Mouse (Mus musculus): Measurements from ENCODE around the gene Spag5. TPM values are rescaled to one million over a fixed set of nuclear protein-coding genes. Genes with fewer than 3 reads are reported as not detected.

Spag5 gene
- polyA plus RNA-seq, 1 experiment from 2014 or later: 9.7 TPM

DNA sequence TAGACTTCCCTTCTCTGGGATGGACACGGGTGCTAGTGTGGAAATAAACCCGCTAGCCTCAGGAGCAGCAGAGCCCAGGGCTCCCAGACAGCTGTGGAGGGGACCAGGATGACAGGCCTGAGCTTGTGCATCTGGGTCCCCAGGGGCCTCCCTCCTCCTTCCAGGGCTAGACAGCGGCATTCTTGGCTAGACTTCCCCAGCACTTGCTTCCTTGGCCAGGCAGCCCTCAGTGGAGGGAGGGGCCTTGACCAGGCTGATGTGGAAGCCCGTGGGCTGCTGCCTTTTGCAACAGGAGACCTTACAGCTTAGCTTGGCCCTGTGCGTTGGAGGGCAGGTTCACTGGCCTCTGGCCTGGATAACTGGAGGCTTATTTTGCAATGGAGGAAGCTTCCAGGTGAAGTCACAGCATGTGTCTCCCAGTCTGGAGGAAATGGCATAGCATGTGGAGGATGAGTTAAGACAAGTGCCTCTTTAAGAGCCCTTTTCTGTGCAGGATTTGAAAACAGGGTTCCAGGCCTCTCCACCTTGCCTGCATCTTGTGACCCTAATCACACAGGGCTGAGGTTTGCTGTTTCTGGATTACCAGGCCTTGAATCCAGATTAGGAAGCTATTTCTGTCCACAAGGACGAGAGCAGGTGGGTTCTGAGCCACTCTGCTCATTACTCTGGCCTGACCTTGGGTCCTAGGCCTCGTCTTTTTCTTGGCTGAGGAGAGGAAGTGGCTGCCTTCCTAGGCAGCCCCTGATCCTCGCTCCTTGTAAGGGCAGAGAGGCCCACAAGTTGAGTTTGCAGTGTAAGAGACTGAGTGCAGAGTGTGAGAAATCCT, 43.8 kb downstream of the Spag5 start:
- Histone ChIP-seq H3K4me3 (peak overlapping the region; percentile 94), H3K9me3 (no peaks in the 10 kb centered on the region), H3K4me2 (peak overlapping the region; percentile 74), H3K27me3 (no peaks in the 10 kb centered on the region), H3K36me3 (peaks cover 23% of the 10 kb centered on the region), H3K4me1 (replicated peaks) (peaks cover 42% of the 10 kb centered on the region), H3K9ac (peak overlapping the region; percentile 17; the same call in 1 of the 2 replicates), H3K27ac (replicated peaks) (no peak overlapping the region)
- ATAC-seq (ENCODE audit: low FRiP score, low read depth): no peak
- WGBS: 59% methylated on average over 8 of the region's 8 CpGs

DNA sequence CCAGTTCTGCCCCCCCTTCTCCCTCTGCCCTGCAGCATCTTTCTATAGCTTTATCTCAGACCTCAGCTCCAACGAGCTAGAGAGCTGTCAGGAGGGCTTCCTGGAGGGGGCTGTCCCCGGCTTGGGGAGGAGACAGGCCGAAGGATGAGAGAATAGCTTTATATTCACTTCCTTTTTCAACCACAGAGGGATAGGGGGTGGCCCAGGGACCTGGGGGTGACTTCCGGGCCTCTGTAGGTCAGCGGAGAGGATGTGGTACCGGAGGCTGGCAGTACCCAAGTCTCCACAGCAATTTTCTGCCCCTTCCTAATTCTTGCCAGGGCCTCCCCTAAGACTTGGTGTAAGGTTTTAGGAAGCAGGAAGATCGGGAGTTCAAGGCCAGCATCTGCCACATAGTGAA, 44.5 kb downstream of the Spag5 start:
- H3K9ac ChIP-seq: no peak overlapping the region

DNA sequence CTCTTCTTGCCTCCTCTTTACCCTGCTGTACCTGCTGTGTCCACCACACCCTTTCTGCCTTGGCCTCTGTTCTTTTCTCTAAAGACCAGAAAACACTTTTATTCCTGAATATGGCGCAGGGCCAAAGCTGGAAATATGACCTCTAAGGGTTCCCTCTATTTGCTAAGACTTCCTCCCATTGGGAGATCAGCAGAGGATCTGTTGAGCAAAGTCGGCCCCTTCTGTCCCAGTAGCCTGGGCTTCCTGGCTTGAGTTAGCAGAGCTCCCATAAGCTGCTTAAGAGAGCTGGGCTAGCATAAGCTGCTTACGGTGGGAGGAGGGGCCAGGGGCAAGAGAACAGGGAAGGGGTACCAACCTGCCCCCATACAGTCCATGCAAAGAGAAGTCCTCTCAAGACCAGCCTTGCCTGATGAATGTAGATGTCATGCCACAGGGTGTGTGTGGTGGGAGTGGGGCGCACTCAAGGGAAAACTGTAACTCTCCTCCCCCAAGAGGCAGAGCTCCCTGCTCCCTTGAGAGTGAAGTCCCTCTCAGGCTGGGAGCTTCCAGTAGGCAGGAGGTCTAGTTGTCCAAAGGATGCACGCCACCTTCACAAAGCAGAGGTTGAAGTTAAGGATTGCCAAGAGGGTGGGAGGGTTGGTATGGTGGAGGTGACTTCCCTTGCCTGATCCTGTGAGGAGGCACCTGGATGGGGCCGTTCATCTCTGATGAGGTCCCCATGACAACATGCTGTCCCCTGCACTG, 45.2 kb downstream of the Spag5 start:
- H3K9ac ChIP-seq: no peak overlapping the region
- H3K27me3 ChIP-seq: no peaks in the 10 kb centered on the region
- H3K9me3 ChIP-seq: no peaks in the 10 kb centered on the region
- peaks cover 11% of the 10 kb centered on the region for H3K36me3 ChIP-seq
- WGBS: 86% methylated on average over 6 of the region's 6 CpGs
- ATAC-seq (ENCODE audit: low FRiP score, low read depth): no peak
- H3K4me1 ChIP-seq (replicated peaks): peaks cover 42% of the 10 kb centered on the region
- no peak overlapping the region for H3K27ac ChIP-seq (replicated peaks)
- H3K4me3 ChIP-seq: no peak overlapping the region
- no peak overlapping the region for H3K4me2 ChIP-seq

More for the DNA sequence above, 44.5 kb downstream of the Spag5 start:
- H3K4me2 ChIP-seq: peak overlapping the region; percentile 74; the same call in 1 of the 2 replicates
- ATAC-seq (ENCODE audit: low FRiP score, low read depth): no peak
- H3K4me1 ChIP-seq (replicated peaks): peaks cover 42% of the 10 kb centered on the region
- H3K4me3 ChIP-seq: no peak overlapping the region
- WGBS: 86% methylated on average over 7 of the region's 7 CpGs
- no peak overlapping the region for H3K27ac ChIP-seq (replicated peaks)
- no peaks in the 10 kb centered on the region for H3K27me3 ChIP-seq
- peaks cover 18% of the 10 kb centered on the region for H3K36me3 ChIP-seq
- H3K9me3 ChIP-seq: no peaks in the 10 kb centered on the region

DNA sequence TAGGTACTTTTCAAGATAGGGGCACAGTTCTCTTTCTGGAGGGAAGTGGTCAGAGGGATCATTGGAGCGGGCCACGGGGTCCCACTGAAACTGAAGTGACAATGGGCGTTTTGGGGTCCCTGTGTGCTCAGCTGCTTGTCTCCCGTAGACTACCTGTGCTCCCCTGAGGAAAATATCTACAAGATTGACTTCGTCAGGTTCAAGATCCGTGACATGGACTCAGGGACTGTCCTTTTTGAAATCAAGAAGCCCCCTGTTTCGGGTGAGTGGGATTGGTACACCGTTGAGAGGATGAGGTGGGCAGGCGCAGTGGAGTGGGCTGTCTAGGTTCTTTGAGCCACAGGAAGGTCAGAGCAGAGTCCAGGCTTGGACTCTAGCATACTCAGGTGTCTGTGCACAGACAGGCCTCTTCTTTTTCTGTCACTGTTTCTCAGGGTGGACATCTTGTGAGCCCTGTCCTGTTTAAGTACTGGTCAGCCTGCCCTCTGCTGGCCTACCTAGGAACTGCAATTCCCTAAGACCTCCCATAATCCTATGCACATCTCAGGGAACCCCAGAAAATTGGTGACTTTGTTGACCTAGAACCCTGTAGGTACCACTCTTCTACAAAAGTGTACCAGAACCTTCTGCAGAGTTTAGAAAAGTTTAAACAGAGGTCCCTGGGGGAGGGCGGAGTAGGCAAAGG, 45.9 kb downstream of the Spag5 start:
- peaks cover 42% of the 10 kb centered on the region for H3K4me1 ChIP-seq (replicated peaks)
- no peak for ATAC-seq (ENCODE audit: low FRiP score, low read depth)
- no peaks in the 10 kb centered on the region for H3K27me3 ChIP-seq
- no peak overlapping the region for H3K4me3 ChIP-seq
- H3K4me2 ChIP-seq: no peak overlapping the region
- no peaks in the 10 kb centered on the region for H3K9me3 ChIP-seq
- no peak overlapping the region for H3K9ac ChIP-seq
- no peak overlapping the region for H3K27ac ChIP-seq (replicated peaks)
- 89% methylated on average over 10 of the region's 10 CpGs for WGBS
- peaks cover 9% of the 10 kb centered on the region for H3K36me3 ChIP-seq

DNA sequence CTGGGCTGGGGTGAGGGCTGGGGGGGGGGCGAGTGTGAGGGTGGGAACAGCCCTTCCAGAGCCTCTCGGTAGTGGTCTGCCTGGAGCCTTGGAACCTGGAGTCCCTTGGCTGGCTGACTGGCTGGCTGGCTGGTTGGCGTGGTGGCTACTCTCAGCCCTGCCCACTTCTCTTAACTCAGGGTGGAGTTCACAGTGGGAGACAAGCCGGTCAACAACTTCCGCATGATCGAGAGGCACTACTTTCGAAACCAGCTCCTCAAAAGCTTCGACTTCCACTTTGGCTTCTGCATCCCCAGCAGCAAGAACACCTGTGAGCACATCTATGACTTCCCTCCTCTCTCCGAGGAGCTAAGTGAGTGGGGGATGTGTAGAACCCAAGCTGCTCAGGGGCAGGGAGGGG, 46.6 kb downstream of the Spag5 start:
- no peaks in the 10 kb centered on the region for H3K9me3 ChIP-seq
- H3K27me3 ChIP-seq: no peaks in the 10 kb centered on the region
- WGBS: 78% methylated on average over 9 of the region's 9 CpGs
- H3K36me3 ChIP-seq: peaks cover 9% of the 10 kb centered on the region
- peaks cover 38% of the 10 kb centered on the region for H3K4me1 ChIP-seq (replicated peaks)
- no peak overlapping the region for H3K4me3 ChIP-seq
- no peak overlapping the region for H3K4me2 ChIP-seq
- H3K27ac ChIP-seq (replicated peaks): no peak overlapping the region
- ATAC-seq (ENCODE audit: low FRiP score, low read depth): no peak
- H3K9ac ChIP-seq: no peak overlapping the region

DNA sequence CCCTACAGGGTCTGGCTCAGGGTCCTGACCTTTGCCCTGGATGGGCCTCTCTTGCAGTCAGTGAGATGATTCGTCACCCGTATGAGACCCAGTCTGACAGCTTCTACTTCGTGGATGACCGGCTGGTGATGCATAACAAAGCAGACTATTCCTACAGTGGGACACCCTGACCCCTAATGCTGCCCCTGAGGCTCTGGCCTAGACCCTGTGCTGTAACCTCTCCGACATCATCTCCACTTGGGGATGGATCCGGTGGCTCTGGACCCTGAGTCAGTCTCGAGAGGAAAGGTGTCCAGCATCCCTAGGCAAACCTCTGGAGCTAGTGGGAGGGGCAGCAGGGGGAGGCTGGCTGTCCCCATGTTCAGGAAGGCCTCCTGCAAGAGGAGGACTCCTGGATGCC, 47.1 kb downstream of the Spag5 start:
- WGBS: 37% methylated on average over 7 of the region's 7 CpGs
- H3K27ac ChIP-seq (replicated peaks): no peak overlapping the region
- no peak overlapping the region for H3K4me3 ChIP-seq
- H3K27me3 ChIP-seq: no peaks in the 10 kb centered on the region
- peaks cover 9% of the 10 kb centered on the region for H3K36me3 ChIP-seq
- H3K4me2 ChIP-seq: no peak overlapping the region
- no peaks in the 10 kb centered on the region for H3K9me3 ChIP-seq
- H3K4me1 ChIP-seq (replicated peaks): peaks cover 35% of the 10 kb centered on the region
- H3K9ac ChIP-seq: no peak overlapping the region
- no peak for ATAC-seq (ENCODE audit: low FRiP score, low read depth)

DNA sequence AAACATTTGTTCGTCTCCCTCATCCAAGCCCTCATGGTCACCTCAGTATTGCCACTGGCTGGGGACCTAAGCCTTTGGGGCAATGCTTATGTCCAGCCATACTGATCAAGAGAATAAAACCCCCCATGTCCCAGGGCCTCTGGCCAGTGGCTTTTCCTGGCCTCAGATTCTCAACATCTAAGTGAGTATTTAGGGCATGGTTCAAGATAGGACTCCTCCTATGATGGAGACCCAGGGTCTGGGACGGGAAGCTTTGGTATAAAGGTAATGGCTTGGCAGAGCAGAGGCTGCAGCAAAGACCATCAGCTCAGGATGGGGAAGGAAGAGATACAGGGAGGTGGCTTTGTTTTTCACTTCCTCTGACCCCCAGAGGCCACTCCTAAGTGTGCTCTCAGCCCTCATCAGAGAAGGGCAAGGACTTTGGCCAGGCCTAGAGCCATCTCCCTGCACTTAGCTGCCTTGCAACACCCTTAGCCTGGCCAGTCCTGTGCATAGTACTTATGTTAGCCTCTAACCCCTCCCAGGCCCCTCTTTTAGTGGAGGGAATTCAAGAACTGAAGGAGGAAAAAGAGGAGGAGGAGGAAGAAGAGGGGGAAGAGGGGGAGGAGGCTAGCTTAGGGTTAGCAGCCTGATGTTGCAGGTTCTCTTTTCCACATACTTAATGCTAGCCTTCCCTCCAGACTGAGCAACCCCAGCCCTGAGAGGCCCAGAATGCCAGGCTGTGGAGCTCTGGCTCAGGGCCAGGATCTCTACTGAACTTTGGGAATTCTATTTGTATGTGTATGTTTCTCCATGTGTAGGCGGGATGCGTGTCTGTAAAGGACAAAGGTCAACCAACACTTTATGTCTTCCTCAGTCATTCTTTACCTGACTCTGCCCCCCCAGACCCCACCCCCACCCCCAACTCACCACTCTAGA, 48.4 kb downstream of the Spag5 start:
- Histone ChIP-seq H3K27ac (replicated peaks) (no peak overlapping the region), H3K9ac (no peak overlapping the region), H3K4me1 (replicated peaks) (peaks cover 26% of the 10 kb centered on the region), H3K27me3 (no peaks in the 10 kb centered on the region), H3K4me2 (no peak overlapping the region), H3K9me3 (no peaks in the 10 kb centered on the region), H3K36me3 (peaks cover 9% of the 10 kb centered on the region), H3K4me3 (no peak overlapping the region)
- WGBS: 82% methylated on average over 4 of the region's 4 CpGs
- no peak for ATAC-seq (ENCODE audit: low FRiP score, low read depth)

DNA sequence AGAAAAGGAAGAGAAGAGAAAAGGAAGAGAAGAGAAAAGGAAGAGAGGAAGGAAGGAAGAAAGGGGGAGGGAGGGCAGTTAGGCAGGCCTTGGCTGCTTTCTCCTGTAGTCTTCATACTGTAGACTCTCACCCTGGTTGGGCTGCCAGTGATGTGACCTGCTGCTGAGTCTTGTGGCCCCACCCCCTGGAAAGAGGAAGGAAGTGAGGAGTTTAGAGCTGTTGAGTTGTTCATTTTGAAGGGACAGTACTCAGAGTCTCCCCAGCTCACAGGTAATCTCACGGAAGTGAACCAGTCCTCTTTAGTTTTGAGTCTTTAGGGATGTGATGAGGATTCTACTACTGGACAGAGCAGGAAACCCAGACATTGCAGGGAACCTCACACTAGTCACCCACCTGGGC, 51.8 kb downstream of the Spag5 start:
- 88% methylated on average over 1 of the region's 1 CpGs for WGBS
- no peak for ATAC-seq (ENCODE audit: low FRiP score, low read depth)

DNA sequence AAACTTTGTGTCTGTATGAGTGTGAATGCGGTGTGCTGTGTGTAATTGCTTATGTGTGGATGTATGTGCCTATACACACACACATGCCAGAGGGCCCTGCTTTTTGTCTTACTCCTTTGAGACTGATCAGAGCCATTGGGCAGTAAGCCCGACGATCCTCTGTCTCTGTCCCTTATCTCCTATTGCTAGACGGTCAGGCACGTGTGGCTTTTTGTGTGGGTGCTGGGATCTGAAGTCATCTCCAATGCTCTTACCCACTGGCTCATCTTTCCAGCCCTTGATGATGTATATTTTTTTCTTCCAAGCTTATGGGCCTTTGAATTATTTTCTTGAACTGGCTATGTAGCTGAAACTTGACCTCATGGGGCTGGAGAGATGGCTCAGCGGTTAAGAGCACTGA, 53.6 kb downstream of the Spag5 start:
- no peaks in the 10 kb centered on the region for H3K36me3 ChIP-seq
- H3K27ac ChIP-seq (replicated peaks): no peak overlapping the region
- no peaks in the 10 kb centered on the region; the same call in 1 of the 2 replicates for H3K4me1 ChIP-seq (replicated peaks)
- no peak overlapping the region for H3K4me2 ChIP-seq
- 92% methylated on average over 6 of the region's 6 CpGs for WGBS
- no peak overlapping the region for H3K4me3 ChIP-seq
- H3K27me3 ChIP-seq: no peaks in the 10 kb centered on the region
- no peak overlapping the region for H3K9ac ChIP-seq
- no peaks in the 10 kb centered on the region for H3K9me3 ChIP-seq
- no peak for ATAC-seq (ENCODE audit: low FRiP score, low read depth)

More for the DNA sequence above, 51.8 kb downstream of the Spag5 start:
- Histone ChIP-seq H3K4me2 (no peak overlapping the region), H3K4me1 (replicated peaks) (no peaks in the 10 kb centered on the region; the same call in 1 of the 2 replicates), H3K4me3 (no peak overlapping the region), H3K9me3 (no peaks in the 10 kb centered on the region), H3K27me3 (no peaks in the 10 kb centered on the region), H3K36me3 (peaks cover 9% of the 10 kb centered on the region), H3K9ac (no peak overlapping the region), H3K27ac (replicated peaks) (no peak overlapping the region)

DNA sequence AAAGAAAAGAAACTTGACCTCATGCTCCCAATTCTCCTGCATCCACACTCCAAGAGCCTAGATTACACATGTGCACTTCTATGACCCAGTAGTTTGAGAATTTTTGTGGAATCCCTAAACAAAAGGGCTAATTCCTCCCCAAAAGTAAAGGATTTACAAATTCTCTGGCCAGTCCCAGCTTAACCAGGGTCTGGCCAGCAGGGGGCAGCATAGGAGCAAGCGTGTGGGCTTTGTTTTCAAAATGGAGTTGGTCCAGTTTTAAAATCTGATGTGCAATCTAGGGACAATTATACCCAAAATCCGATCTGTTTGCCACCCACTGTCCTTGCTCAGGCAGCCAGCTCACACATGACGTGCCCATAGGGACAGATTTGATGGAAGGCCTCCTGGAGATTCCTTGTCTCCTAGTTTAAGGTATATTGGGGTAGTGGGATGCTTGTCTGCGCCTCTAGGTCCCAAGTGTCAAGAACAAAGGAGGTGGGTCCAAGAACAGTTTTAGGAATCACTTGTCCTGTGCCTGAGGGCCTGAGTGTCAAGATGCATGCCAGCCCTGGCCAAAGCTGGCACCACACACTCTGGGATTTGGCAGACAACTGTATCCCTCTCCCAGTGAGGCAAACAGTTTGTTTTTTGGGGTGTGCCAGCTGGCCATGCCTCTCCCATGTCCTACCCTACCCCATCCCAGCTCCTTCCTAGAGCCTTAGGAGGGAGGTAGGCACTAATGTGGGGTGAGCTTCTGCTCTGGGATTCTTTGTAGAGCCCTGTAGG, 54.3 kb downstream of the Spag5 start:
- H3K4me3 ChIP-seq: no peak overlapping the region
- H3K9ac ChIP-seq: no peak overlapping the region
- no peaks in the 10 kb centered on the region; the same call in 1 of the 2 replicates for H3K4me1 ChIP-seq (replicated peaks)
- H3K27me3 ChIP-seq: no peaks in the 10 kb centered on the region
- ATAC-seq (ENCODE audit: low FRiP score, low read depth): no peak
- H3K4me2 ChIP-seq: no peak overlapping the region
- no peak overlapping the region for H3K27ac ChIP-seq (replicated peaks)
- H3K36me3 ChIP-seq: no peaks in the 10 kb centered on the region
- WGBS: 32% methylated on average over 4 of the region's 4 CpGs
- H3K9me3 ChIP-seq: no peaks in the 10 kb centered on the region
